Mouse (Mus musculus) hindbrain, embryonic 12.5 days (tissue): ENCODE data around the gene Abl1. TPM values are rescaled to one million over a fixed set of nuclear protein-coding genes. Genes with fewer than 3 reads are reported as not detected.
"Not testable (repeated sequence)": the region's sequence is repeated elsewhere in the genome, so short reads cannot be mapped to it uniquely, and the experiment has no call there.

Source experiments
- ATAC-seq: fragments of 200-750 bp; cut with Nextera tagmentation; 2 replicates; pipeline ENCODE4 v1.8.0; 2017; ENCODE audit warnings: moderate TSS enrichment; ENCODE audit not compliant: low FRiP score
- H3K27ac ChIP-seq: fragments of 300-500 bp; sonication (generic); 2 replicates; pipeline ENCODE4 v1.5.1; 2016; ENCODE audit warnings: mild to moderate bottlenecking
- H3K27me3 ChIP-seq: fragments of 300-500 bp; sonication (generic); 2 replicates; pipeline ENCODE4 v1.6.1; 2016; ENCODE audit warnings: mild to moderate bottlenecking
- H3K36me3 ChIP-seq: fragments of 300-500 bp; sonication (generic); 2 replicates; pipeline ENCODE4 v1.6.1; 2016; ENCODE audit warnings: mild to moderate bottlenecking
- H3K4me1 ChIP-seq: fragments of 300-500 bp; sonication (generic); 2 replicates; pipeline ENCODE4 v1.6.1; 2016
- H3K4me2 ChIP-seq: fragments of 300-500 bp; sonication (generic); replicated peaks from 2 replicates; pipeline ENCODE4 v1.6.1; 2016; ENCODE audit warnings: mild to moderate bottlenecking
- H3K4me3 ChIP-seq: fragments of 300-500 bp; sonication (generic); 2 replicates; pipeline ENCODE4 v1.5.1; 2016; ENCODE audit warnings: mild to moderate bottlenecking
- H3K9ac ChIP-seq: fragments of 300-500 bp; sonication (generic); 2 replicates; pipeline ENCODE4 v1.6.1; 2016; ENCODE audit warnings: mild to moderate bottlenecking, moderate library complexity
- H3K9me3 ChIP-seq: fragments of 300-500 bp; sonication (generic); replicated peaks from 2 replicates; pipeline ENCODE4 v1.6.1; 2016; ENCODE audit warnings: mild to moderate bottlenecking
- WGBS: fragments of 180-500 bp; shearing (Covaris S2); methylation state at CpG from one replicate; pipeline ENCODE4 v1.1.7; 2016; 5-methylcytosine and 5-hydroxymethylcytosine counted together
- polyA plus RNA-seq: library from polyadenylated mRNA; unstranded; fragments of >200 nt; fragmentation: Nextera tagmentation; extraction: Ambion mirVana; gene quantifications from 2 replicates; pipeline ENCODE4 v1.2.1, GENCODE M21; 2016

Abl1 gene
- polyA plus RNA-seq, 1 experiment from 2014 or later, result 44.7 TPM

GRCm38 (mm10) chr2:31662939-31663803 lies 25.0 kb upstream of the Abl1 start:
- Histone ChIP-seq H3K4me3 (no peak overlapping the region), H3K36me3 (no peaks in the 10 kb centered on the region), H3K9ac (no peak overlapping the region), H3K27ac (no peak overlapping the region), H3K4me1 (no peaks in the 10 kb centered on the region), H3K27me3 (peaks cover 81% of the 10 kb centered on the region), H3K9me3 (no peaks in the 10 kb centered on the region), H3K4me2 (no peak overlapping the region)
- 75% methylated on average over 8 of the region's 8 CpGs for WGBS
- ATAC-seq, result no peak

DNA sequence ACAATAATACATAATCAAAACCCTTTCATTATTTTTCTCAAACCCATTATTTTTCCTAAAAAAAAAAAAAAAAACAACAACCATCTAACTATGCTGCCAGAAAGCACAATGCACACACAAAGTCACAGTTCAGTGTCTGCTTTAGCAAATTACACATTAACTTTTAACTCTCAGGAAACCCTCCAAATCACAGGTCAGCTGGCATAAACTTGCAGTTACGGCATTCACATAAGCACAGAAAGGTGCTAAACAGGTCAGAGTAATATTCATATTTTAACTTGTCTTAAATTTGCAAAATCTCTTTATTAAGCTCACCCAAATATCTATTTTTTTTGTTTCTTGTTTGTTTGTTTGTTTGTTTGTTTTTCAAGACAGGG lies 24.4 kb upstream of the Abl1 start:
- Histone ChIP-seq H3K4me3 (no peak overlapping the region), H3K4me2 (no peak overlapping the region), H3K9me3 (no peaks in the 10 kb centered on the region), H3K4me1 (no peaks in the 10 kb centered on the region), H3K9ac (no peak overlapping the region), H3K27me3 (peaks cover 74% of the 10 kb centered on the region), H3K27ac (no peak overlapping the region), H3K36me3 (no peaks in the 10 kb centered on the region)
- WGBS, result 93% methylated on average over 1 of the region's 1 CpGs
- no peak for ATAC-seq

- H3K27me3 ChIP-seq, result peaks cover 48% of the 10 kb centered on the region
- H3K4me2 ChIP-seq, result no peak overlapping the region
- H3K9ac ChIP-seq, result no peak overlapping the region
- H3K27ac ChIP-seq, result no peak overlapping the region
- H3K9me3 ChIP-seq, result no peaks in the 10 kb centered on the region
- H3K4me1 ChIP-seq, result peaks cover 10% of the 10 kb centered on the region
- WGBS, result 16% methylated on average over 4 of the region's 4 CpGs
- ATAC-seq, result no peak
- H3K4me3 ChIP-seq, result no peak overlapping the region
- peaks cover 2% of the 10 kb centered on the region; the same call in 1 of the 2 replicates for H3K36me3 ChIP-seq
Measured at GRCm38 (mm10) chr2:31667332-31667731, 20.8 kb upstream of the Abl1 start.

DNA sequence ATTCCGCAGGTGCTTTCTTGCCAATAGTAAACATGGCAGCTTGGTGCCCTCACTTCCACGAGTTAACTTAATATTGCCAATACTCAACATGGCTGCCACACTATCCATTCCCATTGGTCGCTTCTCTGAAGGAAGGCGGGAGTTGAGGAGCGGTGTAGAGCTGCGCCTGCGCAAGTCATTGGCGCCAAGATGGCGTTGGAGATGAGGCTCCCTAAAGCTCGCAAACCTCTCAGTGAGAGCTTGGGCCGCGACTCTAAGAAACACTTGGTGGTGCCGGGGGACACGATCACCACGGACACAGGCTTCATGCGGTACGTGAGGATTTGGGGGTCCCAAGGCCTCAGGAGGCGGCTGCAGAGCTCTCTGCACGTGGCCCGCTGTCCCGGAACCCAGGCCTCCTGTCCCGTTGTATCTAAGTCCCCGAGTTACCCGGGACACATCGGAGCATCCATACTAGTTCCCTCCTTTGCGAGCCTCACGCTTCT lies 17.6 kb upstream of the Abl1 start, which contains the start of gene Exosc2:
Gene Exosc2 (plus strand): TSS at position 165 of the 485 bp plus-strand sequence.
- Histone ChIP-seq H3K9ac (peak within 1 kb of the TSS; percentile 78), H3K36me3 (peaks cover 32% of the 10 kb centered on the region), H3K4me2 (peak within 1 kb of the TSS; percentile 87), H3K4me3 (peak within 1 kb of the TSS; percentile 78), H3K4me1 (peaks cover 14% of the 10 kb centered on the region), H3K9me3 (no peaks in the 10 kb centered on the region), H3K27me3 (peaks cover 22% of the 10 kb centered on the region), H3K27ac (0 out of 2 replicates have a peak within 1 kb of the TSS, but pooled peaks have one; percentile 12)
- ATAC-seq, result peak; percentile 96
- under 1% methylated on average over 27 of the region's 27 CpGs for WGBS

- H3K9ac ChIP-seq, result no peak overlapping the region
- no peak for ATAC-seq
- no peak overlapping the region for H3K4me3 ChIP-seq
- 96% methylated on average over 6 of the region's 6 CpGs for WGBS
- no peak overlapping the region for H3K4me2 ChIP-seq
- H3K27ac ChIP-seq, result no peak overlapping the region
- H3K27me3 ChIP-seq, result no peaks in the 10 kb centered on the region
- no peaks in the 10 kb centered on the region for H3K9me3 ChIP-seq
- no peaks in the 10 kb centered on the region for H3K4me1 ChIP-seq
- H3K36me3 ChIP-seq, result peaks cover 70% of the 10 kb centered on the region
Measured at GRCm38 (mm10) chr2:31678641-31679040, 9.5 kb upstream of the Abl1 start.

- H3K4me1 ChIP-seq, result not testable (repeated sequence)
Measured at GRCm38 (mm10) chr2:31681051-31681707, 7.0 kb upstream of the Abl1 start.

GRCm38 (mm10) chr2:31681731-31682235 lies 6.4 kb upstream of the Abl1 start:
- Histone ChIP-seq H3K9me3 (no peaks in the 10 kb centered on the region), H3K4me1 (no peaks in the 10 kb centered on the region), H3K27me3 (no peaks in the 10 kb centered on the region), H3K4me3 (no peak overlapping the region), H3K4me2 (no peak overlapping the region), H3K27ac (no peak overlapping the region), H3K36me3 (peaks cover 39% of the 10 kb centered on the region), H3K9ac (no peak overlapping the region)
- no peak for ATAC-seq
- 89% methylated on average over 6 of the region's 6 CpGs for WGBS

More at GRCm38 (mm10) chr2:31681051-31681707, 7.0 kb upstream of the Abl1 start:
- H3K4me3 ChIP-seq, H3K4me2 ChIP-seq, H3K9ac ChIP-seq, ATAC-seq, H3K27ac ChIP-seq, H3K9me3 ChIP-seq, H3K27me3 ChIP-seq: not testable (repeated sequence)
- peaks cover 45% of the 10 kb centered on the region for H3K36me3 ChIP-seq
- WGBS, result 89% methylated on average over 15 of the region's 15 CpGs

DNA sequence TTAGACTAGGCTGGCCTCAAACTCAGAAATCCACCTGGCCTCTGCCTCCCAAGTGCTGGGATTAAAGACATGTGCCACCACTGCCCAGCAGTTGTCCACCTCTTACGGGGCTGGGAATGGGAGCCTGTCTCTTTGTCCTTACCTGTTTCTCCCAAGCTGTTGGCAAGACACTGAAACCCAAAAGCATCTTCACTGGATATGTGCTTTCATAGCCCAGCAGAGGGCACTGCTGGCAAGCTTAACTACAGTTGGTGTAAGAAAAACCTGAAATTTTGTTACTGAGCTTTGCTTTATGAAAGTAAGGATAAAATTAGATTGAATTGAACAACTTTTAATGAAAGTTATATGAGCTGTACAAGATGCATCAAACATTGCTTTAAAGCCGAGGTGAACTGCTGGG lies 4.5 kb upstream of the Abl1 start:
- 32% methylated on average over 2 of the region's 2 CpGs for WGBS
- Histone ChIP-seq H3K9ac (no peak overlapping the region), H3K36me3 (peaks cover 20% of the 10 kb centered on the region), H3K27me3 (no peaks in the 10 kb centered on the region), H3K4me3 (no peak overlapping the region), H3K9me3 (no peaks in the 10 kb centered on the region), H3K27ac (no peak overlapping the region), H3K4me1 (no peaks in the 10 kb centered on the region), H3K4me2 (no peak overlapping the region)
- no peak for ATAC-seq

GRCm38 (mm10) chr2:31689045-31689444 lies 869 bp downstream of the Abl1 start:
- Histone ChIP-seq H3K4me3 (peak overlapping the region; percentile 86), H3K27ac (peak overlapping the region; percentile 95), H3K9ac (peak overlapping the region; percentile 91), H3K4me1 (peaks cover 26% of the 10 kb centered on the region), H3K9me3 (no peaks in the 10 kb centered on the region), H3K4me2 (peak overlapping the region; percentile 85), H3K36me3 (0 out of 2 replicates have a peak, but pooled peaks cover under 1% of the 10 kb centered on the region), H3K27me3 (no peaks in the 10 kb centered on the region)
- under 1% methylated on average over 12 of the region's 12 CpGs for WGBS
- ATAC-seq, result no peak

DNA sequence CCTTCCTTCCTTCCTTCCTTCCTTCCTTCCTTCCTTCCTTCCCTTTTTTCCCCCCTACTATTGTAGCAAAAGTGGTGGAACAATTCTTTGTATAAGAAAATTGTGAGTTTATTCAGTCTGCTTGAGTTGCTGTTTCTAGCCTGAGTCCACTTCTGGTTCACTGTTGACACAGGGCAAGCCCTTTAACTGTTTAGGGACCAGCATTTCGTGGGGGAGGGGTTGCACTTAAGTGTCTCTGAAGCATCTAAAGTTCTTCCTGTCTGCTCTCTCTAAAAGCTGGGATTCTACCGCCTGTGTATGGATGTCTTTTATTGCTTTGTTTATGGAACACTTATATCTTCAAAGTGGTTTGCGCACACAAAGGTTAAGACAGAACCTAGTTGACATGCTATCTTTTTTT lies 1.9 kb downstream of the Abl1 start:
- Histone ChIP-seq H3K4me1 (peaks cover 26% of the 10 kb centered on the region), H3K36me3 (0 out of 2 replicates have a peak, but pooled peaks cover 3% of the 10 kb centered on the region), H3K9me3 (no peaks in the 10 kb centered on the region), H3K4me2 (peak overlapping the region; percentile 85), H3K9ac (peak overlapping the region; percentile 91), H3K27ac (no peak overlapping the region), H3K4me3 (peak overlapping the region; percentile 86), H3K27me3 (no peaks in the 10 kb centered on the region)
- WGBS, result 63% methylated on average over 3 of the region's 3 CpGs
- no peak for ATAC-seq

GRCm38 (mm10) chr2:31698209-31698608 lies 10.0 kb downstream of the Abl1 start:
- H3K9me3 ChIP-seq, result no peaks in the 10 kb centered on the region
- no peak overlapping the region for H3K4me3 ChIP-seq
- H3K4me1 ChIP-seq, result no peaks in the 10 kb centered on the region
- ATAC-seq, result no peak
- no peak overlapping the region for H3K9ac ChIP-seq
- H3K27ac ChIP-seq, result no peak overlapping the region
- H3K4me2 ChIP-seq, result no peak overlapping the region
- peaks cover 18% of the 10 kb centered on the region for H3K36me3 ChIP-seq
- no peaks in the 10 kb centered on the region for H3K27me3 ChIP-seq
